Mouse (Mus musculus) MEL (cell line): ENCODE results near the gene Xpnpep1. TPM values are rescaled to one million over a fixed set of nuclear protein-coding genes. Genes with fewer than 3 reads are reported as not detected.

Source experiments
- DNase-seq: peaks from one replicate; pipeline ENCODE4 v3.0.0; 2011; ENCODE audit warnings: low read depth, low spot score
- H3K27ac ChIP-seq: 2 replicates; pipeline ENCODE4 v1.5.1; 2012; ENCODE audit warnings: low read depth, mild to moderate bottlenecking, control low read depth, low read length, moderate library complexity; ENCODE audit not compliant: control insufficient read depth
- H3K27me3 ChIP-seq, 2 experiments: fragments of 150-350 bp in 1 of 2; sonication (generic) in 1 of 2; 2 replicates each; pipeline ENCODE4 v1.6.1; 2012; ENCODE audit warnings: low read length in 2 of 2, mild to moderate bottlenecking in 2 of 2, improper control_type of control experiment in 1 of 2, moderate library complexity in 1 of 2; ENCODE audit not compliant: insufficient read depth in 2 of 2, control insufficient read depth in 1 of 2
- H3K36me3 ChIP-seq, 2 experiments: 2 replicates each; pipeline ENCODE4 v1.6.1; 2012 to 2014; ENCODE audit warnings: low read length in 2 of 2, improper control_type of control experiment in 1 of 2, inconsistent platforms in 1 of 2, mild to moderate bottlenecking in 1 of 2; ENCODE audit not compliant: insufficient read depth in 2 of 2, control insufficient read depth in 1 of 2
- H3K4me1 ChIP-seq, 2 experiments: fragments of 150-350 bp in 1 of 2; sonication (generic) in 1 of 2; 2 replicates each; pipeline ENCODE4 v1.6.1; 2012; ENCODE audit warnings: low read length in 2 of 2, improper control_type of control experiment in 1 of 2, mild to moderate bottlenecking in 1 of 2; ENCODE audit not compliant: insufficient read depth in 2 of 2, control insufficient read depth in 1 of 2
- H3K4me3 ChIP-seq, 2 experiments: fragments of 150-350 bp in 1 of 2; sonication (generic) in 1 of 2; 2 replicates each; pipeline ENCODE4 v1.5.1; 2012; ENCODE audit warnings: low read depth in 2 of 2, low read length in 2 of 2, mild to moderate bottlenecking in 2 of 2, moderate library complexity in 2 of 2, control low read depth in 1 of 2, improper control_type of control experiment in 1 of 2; ENCODE audit not compliant: control insufficient read depth in 1 of 2, insufficient read depth in 1 of 2
- H3K79me2 ChIP-seq: 2 replicates; pipeline ENCODE4 v1.6.1; 2012; ENCODE audit warnings: mild to moderate bottlenecking, low read length, moderate library complexity; ENCODE audit not compliant: control insufficient read depth, poor library complexity, insufficient read depth
- H3K9ac ChIP-seq: 2 replicates; pipeline ENCODE4 v1.6.1; 2012; ENCODE audit warnings: low read depth, mild to moderate bottlenecking, control low read depth, low read length, moderate library complexity; ENCODE audit not compliant: control insufficient read depth, poor library complexity, severe bottlenecking
- H3K9me3 ChIP-seq: fragments of 150-350 bp; sonication (generic); replicated peaks from 2 replicates; pipeline ENCODE4 v1.6.1; 2012; ENCODE audit warnings: mild to moderate bottlenecking, low read length, improper control_type of control experiment, moderate library complexity; ENCODE audit not compliant: insufficient read depth
- BHLHE40 ChIP-seq: IDR thresholded peaks from 2 replicates; pipeline ENCODE4 v1.6.1; 2012; ENCODE audit warnings: low read depth, mild to moderate bottlenecking, inconsistent platforms, low read length, improper control_type of control experiment, borderline replicate concordance
- CHD1 ChIP-seq: IDR thresholded peaks from 2 replicates; pipeline ENCODE4 v1.6.1; 2012; ENCODE audit warnings: low read depth, mild to moderate bottlenecking, inconsistent platforms, low read length, improper control_type of control experiment
- CHD2 ChIP-seq: IDR thresholded peaks from 2 replicates; pipeline ENCODE4 v1.6.1; 2011; ENCODE audit warnings: low read length, improper control_type of control experiment
- ETS1 ChIP-seq: IDR thresholded peaks from 2 replicates; pipeline ENCODE4 v1.6.1; 2012; ENCODE audit warnings: low read depth, mild to moderate bottlenecking, inconsistent platforms, low read length, improper control_type of control experiment, moderate library complexity
- GABPA ChIP-seq: IDR thresholded peaks from 2 replicates; pipeline ENCODE4 v1.6.1; 2012; ENCODE audit warnings: low read depth, mild to moderate bottlenecking, inconsistent platforms, low read length, improper control_type of control experiment, moderate library complexity
- MEF2A ChIP-seq: IDR thresholded peaks from 2 replicates; pipeline ENCODE4 v1.6.1; 2014; ENCODE audit warnings: low read depth, mild to moderate bottlenecking, inconsistent platforms, low read length, improper control_type of control experiment; ENCODE audit not compliant: poor library complexity, insufficient replicate concordance, severe bottlenecking; ENCODE audit errors: extremely low read depth
- MYB ChIP-seq: IDR thresholded peaks from 2 replicates; pipeline ENCODE4 v1.6.1; 2011; ENCODE audit warnings: mild to moderate bottlenecking, low read depth, low read length, improper control_type of control experiment
- MYC ChIP-seq: IDR thresholded peaks from 2 replicates; pipeline ENCODE4 v1.6.1; 2011; ENCODE audit warnings: low read depth, mild to moderate bottlenecking, low read length, improper control_type of control experiment, moderate library complexity
- NELFE ChIP-seq: IDR thresholded peaks from 2 replicates; pipeline ENCODE4 v1.6.1; 2011; ENCODE audit warnings: low read depth, low read length, improper control_type of control experiment
- NRF1 ChIP-seq: IDR thresholded peaks from 2 replicates; pipeline ENCODE4 v1.6.1; 2014; ENCODE audit warnings: low read depth, mild to moderate bottlenecking, inconsistent platforms, low read length, improper control_type of control experiment, moderate library complexity; ENCODE audit not compliant: poor library complexity, insufficient read depth, severe bottlenecking
- POLR2AphosphoS2 ChIP-seq: IDR thresholded peaks from 2 replicates; pipeline ENCODE4 v1.6.1; 2011; ENCODE audit warnings: low read length, improper control_type of control experiment
- RAD21 ChIP-seq: IDR thresholded peaks from 2 replicates; pipeline ENCODE4 v1.6.1; 2011; ENCODE audit warnings: mild to moderate bottlenecking, low read depth, low read length, improper control_type of control experiment
- RCOR1 ChIP-seq: IDR thresholded peaks from 2 replicates; pipeline ENCODE4 v1.6.1; 2012; ENCODE audit warnings: low read depth, mild to moderate bottlenecking, inconsistent platforms, low read length, improper control_type of control experiment
- SIN3A ChIP-seq: IDR thresholded peaks from 2 replicates; pipeline ENCODE4 v1.6.1; 2012; ENCODE audit warnings: low read length, improper control_type of control experiment, inconsistent platforms
- SMC3 ChIP-seq: IDR thresholded peaks from 2 replicates; pipeline ENCODE4 v1.6.1; 2011; ENCODE audit warnings: low read depth, low read length, improper control_type of control experiment
- TAL1 ChIP-seq: IDR thresholded peaks from 2 replicates; pipeline ENCODE4 v1.6.1; 2012; ENCODE audit warnings: mild to moderate bottlenecking, inconsistent platforms, low read length, moderate library complexity, mixed read lengths
- TBP ChIP-seq: IDR thresholded peaks from 2 replicates; pipeline ENCODE4 v1.8.0; 2011; ENCODE audit warnings: low read depth, low read length, improper control_type of control experiment
- TCF12 ChIP-seq: IDR thresholded peaks from 2 replicates; pipeline ENCODE4 v1.6.1; 2014; ENCODE audit warnings: low read depth, mild to moderate bottlenecking, inconsistent platforms, low read length, improper control_type of control experiment, moderate library complexity
- UBTF ChIP-seq: IDR thresholded peaks from 2 replicates; pipeline ENCODE4 v1.6.1; 2012; ENCODE audit warnings: low read depth, mild to moderate bottlenecking, inconsistent platforms, low read length, improper control_type of control experiment, moderate library complexity, borderline replicate concordance; ENCODE audit not compliant: insufficient read depth
- USF1 ChIP-seq: IDR thresholded peaks from 2 replicates; pipeline ENCODE4 v1.6.1; 2014; ENCODE audit warnings: low read depth, mild to moderate bottlenecking, inconsistent platforms, low read length, improper control_type of control experiment, moderate library complexity
- USF2 ChIP-seq, 2 experiments: IDR thresholded peaks; 2 replicates each; pipeline ENCODE4 v1.6.1; 2011 to 2012; ENCODE audit warnings: improper control_type of control experiment in 2 of 2, low read length in 2 of 2, borderline replicate concordance in 1 of 2, inconsistent platforms in 1 of 2, low read depth in 1 of 2, mild to moderate bottlenecking in 1 of 2; ENCODE audit not compliant: insufficient read depth in 1 of 2
- ZMIZ1 ChIP-seq: IDR thresholded peaks from 2 replicates; pipeline ENCODE4 v1.6.1; 2012; ENCODE audit warnings: low read depth, mild to moderate bottlenecking, inconsistent platforms, low read length, improper control_type of control experiment, moderate library complexity
- polyA plus RNA-seq, 2 experiments: library from polyadenylated mRNA; stranded (reverse) in 1 of 2; unstranded in 1 of 2; fragments of >175 nt in 1 of 2; fragments of >200 nt in 1 of 2; gene quantifications; 2 replicates each; pipeline versions ENCODE4 v1.2.1 to v1.2.4; 2012; ENCODE audit warnings: low replicate concordance in 2 of 2, low read depth in 1 of 2; ENCODE audit not compliant: insufficient read length in 2 of 2, insufficient read depth in 1 of 2, missing spikeins in 1 of 2
- total RNA-seq: library from RNA; depleted of rRNA; stranded (reverse); fragments of 300-350 nt; gene quantifications from 2 replicates; pipeline ENCODE4 v1.2.3, GENCODE M21; 2012

The Xpnpep1 gene
- total and polyA plus RNA-seq, 3 experiments = 428 to 531 (median 526) TPM

DNA sequence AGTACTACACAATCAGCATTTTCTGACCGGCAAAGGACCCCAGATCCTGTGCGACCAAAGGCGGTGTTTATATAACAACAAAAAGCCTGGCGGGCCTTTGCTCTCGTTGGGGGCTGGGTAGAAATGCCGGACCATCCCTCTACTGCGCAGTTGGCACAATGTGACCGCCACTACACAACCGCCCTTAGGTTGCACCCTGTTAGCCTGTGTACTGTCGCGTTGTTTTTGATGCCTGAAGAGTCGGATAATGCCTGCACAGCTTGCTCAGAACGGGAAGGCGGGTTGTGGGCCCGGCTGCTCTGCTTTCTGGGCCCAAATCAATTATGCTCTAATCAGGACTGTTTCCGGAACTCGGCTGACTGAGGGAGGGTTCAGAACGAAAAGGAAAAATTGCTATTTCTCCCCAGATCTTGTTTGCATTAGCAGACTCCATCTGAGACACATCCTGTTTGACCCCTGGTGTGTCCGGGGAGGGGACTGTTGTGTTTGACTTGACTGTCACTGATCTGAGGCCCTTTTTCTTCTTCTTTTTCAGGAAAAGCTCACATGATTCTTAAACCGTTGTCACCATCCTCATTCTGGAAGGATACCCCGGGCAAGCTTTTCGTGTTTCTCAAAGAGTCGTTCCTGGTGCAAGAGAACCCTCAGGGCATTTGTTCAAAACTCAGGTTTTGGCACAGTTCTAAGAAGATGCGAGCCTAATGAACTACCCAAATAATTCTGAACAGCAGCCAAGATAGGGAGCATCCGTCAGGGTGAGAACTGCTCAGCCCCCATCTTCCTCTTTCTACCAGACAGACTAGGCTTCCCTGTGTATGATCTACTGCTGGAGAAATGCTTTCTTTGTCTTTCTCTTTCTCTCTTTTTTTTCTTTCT, 47.5 kb upstream of the Xpnpep1 start (continued):
- TF ChIP-seq MYB (no peak), NRF1 (no peak), SMC3 (no peak), POLR2AphosphoS2 (no peak), MYC (no peak), GABPA (no peak), RCOR1 (peak; percentile 69; the same call in 1 of the 2 replicates), NELFE (0 out of 2 replicates have a peak, but pooled peaks have one; percentile 27), UBTF (no peak), USF2 (IDR thresholded peaks at IDR 0.05; ENCODE audit: borderline replicate concordance in 1 of 2, insufficient read depth in 1 of 2, low read depth in 1 of 2, low read length in 2 of 2) (no peak), BHLHE40 (no peak), CHD1 (no peak), TCF12 (peak; percentile 32), CHD2 (no peak)

GRCm38 (mm10) chr19:53086861-53087260, 46.8 kb upstream of the Xpnpep1 start:
- Histone ChIP-seq H3K36me3 (peaks cover 0 to 11% of the 10 kb centered on the region in 2 experiments; a peak in 2 of 4 replicates), H3K79me2 (no peaks in the 10 kb centered on the region), H3K27ac (no peak overlapping the region), H3K27me3 (no peaks in the 10 kb centered on the region), H3K9me3 (no peaks in the 10 kb centered on the region), H3K4me1 (peaks cover 6 to 9% of the 10 kb centered on the region in 2 experiments), H3K9ac (no peak overlapping the region), H3K4me3 (no peak overlapping the region)
- TF ChIP-seq ETS1 = no peak
- no peak for TF ChIP-seq TBP
- no peak for TF ChIP-seq MYB
- no peak for TF ChIP-seq TCF12
- no peak for TF ChIP-seq MEF2A
- no peak for TF ChIP-seq ZMIZ1
- TF ChIP-seq TAL1 = no peak
- no peak for TF ChIP-seq USF1
- no peak for TF ChIP-seq BHLHE40
- TF ChIP-seq RAD21 = no peak
- no peak for TF ChIP-seq SIN3A
- no peak for DNase-seq
